Mouse (Mus musculus): ENCODE measurements around the gene P2ry12. TPM values are rescaled to one million over a fixed set of nuclear protein-coding genes. Genes with fewer than 3 reads are reported as not detected.

The P2ry12 gene
- polyA plus RNA-seq, 1 experiment from 2014 or later, result 1.0 TPM

DNA sequence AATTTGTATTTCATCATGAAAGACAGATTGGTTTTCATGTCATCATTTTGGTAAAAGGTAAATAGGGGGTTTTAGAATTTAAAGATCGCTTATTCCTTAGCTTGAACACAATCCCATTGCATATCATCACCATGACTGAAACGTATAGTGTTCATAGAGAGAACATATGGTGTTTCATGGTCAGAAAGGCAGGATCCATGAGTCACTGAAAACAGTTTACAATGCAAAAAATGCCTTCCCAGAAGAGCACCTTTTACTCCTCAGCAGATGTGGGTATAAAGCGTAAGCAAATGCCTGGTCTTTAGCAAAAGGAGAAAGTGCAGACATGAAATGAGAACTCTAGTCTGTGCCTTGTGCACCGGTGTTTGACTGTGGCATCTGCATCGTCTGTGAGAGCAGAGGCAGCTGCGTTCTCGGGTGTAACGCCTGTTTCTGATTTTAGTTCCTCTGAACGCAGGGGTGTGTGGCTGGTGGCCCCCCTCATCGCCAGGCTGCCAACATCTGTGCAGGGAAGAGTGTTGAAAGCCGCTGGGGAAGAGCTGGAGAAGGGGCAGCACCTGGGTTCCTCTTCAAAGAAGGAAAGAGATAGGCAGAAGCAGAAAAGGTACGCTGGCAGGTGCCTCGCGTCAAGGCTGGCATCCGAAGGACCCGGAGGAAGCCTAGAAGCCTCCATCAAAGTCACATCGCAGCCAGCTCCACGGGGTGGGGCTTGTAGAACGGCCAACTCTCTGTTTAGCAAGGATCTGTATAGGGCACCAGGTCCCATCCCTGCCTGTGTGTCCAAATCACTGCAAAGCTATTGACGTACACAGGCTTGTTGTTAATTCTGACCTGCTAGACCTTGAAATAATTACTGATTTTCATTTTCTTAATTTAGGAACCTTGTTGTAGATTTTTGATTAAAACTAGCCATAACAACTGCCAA, 4.7 kb downstream of the P2ry12 start:
- Histone ChIP-seq H3K27ac (ENCODE audit: low read depth, low read length) (no peak overlapping the region), H3K27me3 (ENCODE audit: control insufficient read depth, insufficient read depth, low read length) (no peaks in the 10 kb centered on the region), H3K9ac (ENCODE audit: low read depth, low read length) (no peak overlapping the region), H3K4me2 (no peak overlapping the region), H3K36me3 (ENCODE audit: control insufficient read depth, insufficient read depth, low read length) (no peaks in the 10 kb centered on the region), H3K4me3 (ENCODE audit: low read depth, low read length) (no peak overlapping the region), H3K4me1 (ENCODE audit: control insufficient read depth, insufficient read depth, low read length) (no peaks in the 10 kb centered on the region), H3K9me3 (replicated peaks; ENCODE audit: control insufficient read depth, low read length) (no peaks in the 10 kb centered on the region)
- ATAC-seq (replicated peaks; ENCODE audit: insufficient number of reproducible peaks, low FRiP score, low TSS enrichment), result no peak
- WGBS (ENCODE audit: insufficient replicate concordance), result 77% methylated on average over 20 of the region's 20 CpGs

DNA sequence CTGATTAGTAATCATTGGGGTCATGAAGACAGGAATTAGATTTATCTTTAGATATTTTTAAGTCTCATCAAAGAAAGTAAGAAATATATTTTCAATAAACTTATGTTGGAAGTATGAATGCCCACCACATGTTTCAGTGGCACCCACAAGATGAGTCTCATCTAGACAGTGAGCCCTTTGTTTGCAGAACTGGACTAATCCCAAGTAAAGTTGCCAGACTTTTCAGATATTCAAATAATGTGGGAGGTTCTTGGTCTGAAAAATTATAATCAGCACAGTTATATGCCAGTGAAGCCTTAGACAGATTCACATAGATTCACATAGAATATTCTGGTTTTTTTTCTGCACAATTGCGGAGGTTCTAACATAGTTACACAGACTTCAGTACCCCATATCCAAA, 12.2 kb downstream of the P2ry12 start:
- 82% methylated on average over 1 of the region's 1 CpGs for WGBS (ENCODE audit: insufficient replicate concordance)
- ATAC-seq (replicated peaks; ENCODE audit: insufficient number of reproducible peaks, low FRiP score, low TSS enrichment), result no peak
- no peaks in the 10 kb centered on the region for H3K27me3 ChIP-seq (ENCODE audit: control insufficient read depth, insufficient read depth, low read length)
- H3K4me2 ChIP-seq, result no peak overlapping the region
- no peaks in the 10 kb centered on the region for H3K36me3 ChIP-seq (ENCODE audit: control insufficient read depth, insufficient read depth, low read length)
- no peak overlapping the region for H3K4me3 ChIP-seq (ENCODE audit: low read depth, low read length)
- H3K4me1 ChIP-seq (ENCODE audit: control insufficient read depth, insufficient read depth, low read length), result no peaks in the 10 kb centered on the region
- no peaks in the 10 kb centered on the region for H3K9me3 ChIP-seq (replicated peaks; ENCODE audit: control insufficient read depth, low read length)
- H3K27ac ChIP-seq (ENCODE audit: low read depth, low read length), result no peak overlapping the region
- H3K9ac ChIP-seq (ENCODE audit: low read depth, low read length), result no peak overlapping the region

DNA sequence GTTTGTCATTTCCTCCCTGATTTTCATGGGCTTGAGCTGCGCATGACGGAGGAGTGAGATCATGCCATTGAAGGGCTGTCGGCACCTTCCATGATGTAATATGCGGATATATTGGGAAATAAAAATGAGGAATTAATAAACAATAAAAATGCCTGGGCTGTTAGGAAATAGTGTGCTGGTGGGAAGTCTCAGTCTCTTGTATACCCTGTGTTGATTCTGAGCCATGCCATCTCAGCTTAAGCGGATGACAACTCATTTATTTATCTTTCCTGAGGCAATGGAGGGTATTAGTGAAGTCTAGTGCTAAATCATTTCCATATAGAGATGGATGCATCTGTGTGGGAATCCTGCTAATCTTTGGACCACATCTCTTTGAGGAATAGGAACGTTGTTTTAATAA, 14.6 kb downstream of the P2ry12 start:
- Histone ChIP-seq H3K9ac (ENCODE audit: low read depth, low read length) (no peak overlapping the region), H3K27ac (ENCODE audit: low read depth, low read length) (no peak overlapping the region), H3K4me1 (ENCODE audit: control insufficient read depth, insufficient read depth, low read length) (0 out of 2 replicates have a peak, but pooled peaks cover 2% of the 10 kb centered on the region), H3K4me2 (no peak overlapping the region), H3K36me3 (ENCODE audit: control insufficient read depth, insufficient read depth, low read length) (no peaks in the 10 kb centered on the region), H3K27me3 (ENCODE audit: control insufficient read depth, insufficient read depth, low read length) (no peaks in the 10 kb centered on the region), H3K9me3 (replicated peaks; ENCODE audit: control insufficient read depth, low read length) (no peaks in the 10 kb centered on the region), H3K4me3 (ENCODE audit: low read depth, low read length) (no peak overlapping the region)
- 83% methylated on average over 6 of the region's 6 CpGs for WGBS (ENCODE audit: insufficient replicate concordance)
- no peak for ATAC-seq (replicated peaks; ENCODE audit: insufficient number of reproducible peaks, low FRiP score, low TSS enrichment)

DNA sequence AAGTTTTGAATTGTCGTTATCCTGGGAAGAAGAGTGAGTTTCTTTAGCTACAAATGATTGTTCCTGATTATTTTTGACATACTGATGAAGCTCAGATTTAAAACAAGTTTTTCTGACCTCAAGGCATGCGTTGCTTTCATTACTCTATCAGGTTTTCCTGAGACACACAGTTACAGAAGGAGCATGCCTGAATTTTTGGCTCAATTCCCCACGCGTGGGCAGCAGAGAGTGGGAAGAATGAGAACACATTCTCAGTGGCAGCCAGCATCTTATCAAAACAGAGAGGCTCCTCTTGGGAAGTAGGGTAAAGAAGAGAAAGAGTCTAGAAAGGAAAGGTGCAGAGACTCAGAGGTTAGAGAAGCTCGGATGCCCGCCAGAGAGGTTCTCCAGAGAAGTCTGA, 19.3 kb downstream of the P2ry12 start:
- no peaks in the 10 kb centered on the region for H3K27me3 ChIP-seq (ENCODE audit: control insufficient read depth, insufficient read depth, low read length)
- H3K4me1 ChIP-seq (ENCODE audit: control insufficient read depth, insufficient read depth, low read length), result 0 out of 2 replicates have a peak, but pooled peaks cover 2% of the 10 kb centered on the region
- no peaks in the 10 kb centered on the region for H3K36me3 ChIP-seq (ENCODE audit: control insufficient read depth, insufficient read depth, low read length)
- no peak overlapping the region for H3K4me2 ChIP-seq
- no peak overlapping the region for H3K27ac ChIP-seq (ENCODE audit: low read depth, low read length)
- 62% methylated on average over 6 of the region's 6 CpGs for WGBS (ENCODE audit: insufficient replicate concordance)
- no peak overlapping the region for H3K9ac ChIP-seq (ENCODE audit: low read depth, low read length)
- no peak overlapping the region for H3K4me3 ChIP-seq (ENCODE audit: low read depth, low read length)
- no peak for ATAC-seq (replicated peaks; ENCODE audit: insufficient number of reproducible peaks, low FRiP score, low TSS enrichment)
- H3K9me3 ChIP-seq (replicated peaks; ENCODE audit: control insufficient read depth, low read length), result no peaks in the 10 kb centered on the region

DNA sequence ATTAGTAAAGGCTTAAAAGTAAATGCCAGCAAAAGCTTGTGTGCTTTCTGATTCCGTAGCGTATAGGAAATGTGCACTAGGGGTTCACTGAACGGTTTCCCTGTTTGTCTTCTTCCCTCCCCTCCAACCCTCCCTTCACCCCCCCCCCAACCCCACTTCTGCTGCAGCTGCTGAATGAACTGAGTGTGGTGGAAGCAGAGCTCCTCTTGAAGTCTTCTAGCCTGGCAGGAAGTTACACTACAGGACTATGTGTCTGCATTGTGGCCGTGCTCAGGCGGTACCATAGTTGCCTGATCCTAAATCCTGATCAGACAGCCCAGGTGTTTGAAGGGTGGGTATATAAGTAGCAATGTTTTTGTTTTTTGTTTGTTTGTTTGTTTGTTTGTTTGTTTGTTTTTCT, 27.8 kb downstream of the P2ry12 start:
- no peak overlapping the region for H3K4me2 ChIP-seq
- no peaks in the 10 kb centered on the region for H3K9me3 ChIP-seq (replicated peaks; ENCODE audit: control insufficient read depth, low read length)
- no peaks in the 10 kb centered on the region for H3K4me1 ChIP-seq (ENCODE audit: control insufficient read depth, insufficient read depth, low read length)
- H3K27me3 ChIP-seq (ENCODE audit: control insufficient read depth, insufficient read depth, low read length), result no peaks in the 10 kb centered on the region
- no peak for ATAC-seq (replicated peaks; ENCODE audit: insufficient number of reproducible peaks, low FRiP score, low TSS enrichment)
- no peak overlapping the region for H3K9ac ChIP-seq (ENCODE audit: low read depth, low read length)
- H3K36me3 ChIP-seq (ENCODE audit: control insufficient read depth, insufficient read depth, low read length), result no peaks in the 10 kb centered on the region
- H3K27ac ChIP-seq (ENCODE audit: low read depth, low read length), result no peak overlapping the region
- WGBS (ENCODE audit: insufficient replicate concordance), result 76% methylated on average over 5 of the region's 5 CpGs
- H3K4me3 ChIP-seq (ENCODE audit: low read depth, low read length), result no peak overlapping the region

DNA sequence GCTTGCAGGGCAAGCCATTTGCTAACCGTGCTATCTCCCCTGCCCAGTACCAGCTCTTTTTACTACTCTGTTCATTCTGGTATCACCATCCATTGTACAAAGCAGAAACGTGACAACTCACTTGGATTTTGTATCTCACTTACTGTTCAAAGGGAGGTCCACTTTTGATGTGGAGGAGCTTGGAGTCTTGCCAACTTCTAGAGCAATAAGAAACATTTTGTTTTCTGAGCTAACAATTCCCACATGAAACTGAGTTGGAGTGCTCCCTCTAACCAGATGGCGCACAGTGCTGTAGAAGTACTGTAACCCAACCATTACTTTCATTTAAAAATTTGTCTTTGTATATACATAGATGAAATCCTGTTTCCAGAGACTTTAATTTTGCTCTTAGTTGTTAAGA, 31.8 kb downstream of the P2ry12 start:
- peaks cover 9% of the 10 kb centered on the region for H3K4me1 ChIP-seq (ENCODE audit: control insufficient read depth, insufficient read depth, low read length)
- no peak overlapping the region for H3K9ac ChIP-seq (ENCODE audit: low read depth, low read length)
- 54% methylated on average over 3 of the region's 3 CpGs for WGBS (ENCODE audit: insufficient replicate concordance)
- H3K4me2 ChIP-seq, result no peak overlapping the region
- no peaks in the 10 kb centered on the region for H3K27me3 ChIP-seq (ENCODE audit: control insufficient read depth, insufficient read depth, low read length)
- H3K4me3 ChIP-seq (ENCODE audit: low read depth, low read length), result no peak overlapping the region
- no peaks in the 10 kb centered on the region for H3K36me3 ChIP-seq (ENCODE audit: control insufficient read depth, insufficient read depth, low read length)
- H3K9me3 ChIP-seq (replicated peaks; ENCODE audit: control insufficient read depth, low read length), result no peaks in the 10 kb centered on the region
- ATAC-seq (replicated peaks; ENCODE audit: insufficient number of reproducible peaks, low FRiP score, low TSS enrichment), result no peak
- H3K27ac ChIP-seq (ENCODE audit: low read depth, low read length), result no peak overlapping the region

DNA sequence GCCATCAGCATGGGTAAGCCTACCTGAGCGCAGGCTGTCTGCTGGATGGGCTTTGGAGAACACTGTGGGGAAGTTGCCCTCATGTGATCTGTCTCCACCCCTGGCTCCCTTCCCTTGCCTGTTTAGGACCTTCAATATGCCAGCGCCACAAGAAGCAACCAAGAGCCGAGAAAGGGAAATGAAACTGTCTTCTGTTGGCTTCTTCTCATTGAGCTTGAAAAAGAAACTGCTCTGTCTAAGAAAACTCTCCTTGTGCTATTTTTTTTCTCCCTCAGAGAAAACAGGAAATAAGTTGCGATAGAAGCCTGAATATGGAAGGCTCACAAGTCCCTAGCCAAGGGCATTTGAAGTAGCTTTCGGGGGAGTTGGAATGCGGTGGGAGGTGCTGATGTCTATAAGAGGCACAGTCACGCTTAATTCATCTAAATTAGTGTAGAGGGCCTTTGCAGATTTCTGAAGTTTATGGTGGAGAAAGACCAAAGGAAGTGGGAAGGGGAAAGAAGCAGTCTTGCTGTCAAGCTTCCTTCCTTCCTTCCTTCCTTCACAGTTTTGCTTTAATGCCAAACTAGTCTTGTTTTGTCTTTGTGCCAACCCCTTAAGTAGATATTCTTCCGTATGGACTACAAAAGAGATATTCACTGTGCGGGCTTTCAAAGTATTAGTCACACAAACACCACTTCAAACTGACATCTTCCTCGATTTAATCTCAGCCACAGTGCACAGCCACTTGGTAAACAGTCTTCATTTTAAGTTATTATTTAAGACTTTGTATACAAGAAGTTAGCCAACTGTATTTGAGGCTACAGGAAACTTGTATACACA, 33.7 kb downstream of the P2ry12 start:
- Histone ChIP-seq H3K36me3 (ENCODE audit: control insufficient read depth, insufficient read depth, low read length) (no peaks in the 10 kb centered on the region), H3K27ac (ENCODE audit: low read depth, low read length) (peak overlapping the region; percentile 50; the same call in 1 of the 2 replicates), H3K4me1 (ENCODE audit: control insufficient read depth, insufficient read depth, low read length) (peaks cover 9% of the 10 kb centered on the region), H3K9ac (ENCODE audit: low read depth, low read length) (no peak overlapping the region), H3K4me2 (peak overlapping the region; percentile 25), H3K4me3 (ENCODE audit: low read depth, low read length) (no peak overlapping the region), H3K27me3 (ENCODE audit: control insufficient read depth, insufficient read depth, low read length) (no peaks in the 10 kb centered on the region), H3K9me3 (replicated peaks; ENCODE audit: control insufficient read depth, low read length) (no peaks in the 10 kb centered on the region)
- no peak for ATAC-seq (replicated peaks; ENCODE audit: insufficient number of reproducible peaks, low FRiP score, low TSS enrichment)
- 49% methylated on average over 10 of the region's 10 CpGs for WGBS (ENCODE audit: insufficient replicate concordance)

DNA sequence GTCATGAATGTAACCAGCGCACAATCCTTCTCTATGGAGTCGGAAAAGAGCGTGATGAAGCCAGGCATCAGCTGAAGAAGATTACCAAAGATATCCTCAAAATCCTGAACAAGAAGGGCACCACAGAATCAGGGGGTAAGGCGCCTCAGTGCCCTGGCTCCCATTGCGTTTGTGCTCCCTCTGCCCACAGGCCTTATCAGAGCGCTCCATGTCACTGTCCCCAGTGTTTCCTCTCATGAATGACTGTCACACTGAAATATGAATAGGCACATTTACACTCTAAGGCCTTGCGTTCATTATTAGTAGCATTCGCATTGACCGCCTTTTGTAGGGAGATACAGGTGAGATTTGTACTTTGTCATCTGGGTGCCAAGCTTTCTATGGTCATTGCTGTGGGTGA, 35.0 kb downstream of the P2ry12 start:
- WGBS (ENCODE audit: insufficient replicate concordance), result 87% methylated on average over 9 of the region's 9 CpGs
- ATAC-seq (replicated peaks; ENCODE audit: insufficient number of reproducible peaks, low FRiP score, low TSS enrichment), result no peak

More for the DNA sequence above, 35.0 kb downstream of the P2ry12 start:
- Histone ChIP-seq H3K4me2 (no peak overlapping the region), H3K4me1 (ENCODE audit: control insufficient read depth, insufficient read depth, low read length) (peaks cover 9% of the 10 kb centered on the region), H3K36me3 (ENCODE audit: control insufficient read depth, insufficient read depth, low read length) (no peaks in the 10 kb centered on the region), H3K4me3 (ENCODE audit: low read depth, low read length) (no peak overlapping the region), H3K9me3 (replicated peaks; ENCODE audit: control insufficient read depth, low read length) (no peaks in the 10 kb centered on the region), H3K9ac (ENCODE audit: low read depth, low read length) (no peak overlapping the region), H3K27ac (ENCODE audit: low read depth, low read length) (no peak overlapping the region), H3K27me3 (ENCODE audit: control insufficient read depth, insufficient read depth, low read length) (no peaks in the 10 kb centered on the region)
